Mouse (Mus musculus) erythroblast, adult 5-6 weeks (primary cell): ENCODE measurements around the gene Rabgap1l. TPM values are rescaled to one million over a fixed set of nuclear protein-coding genes. Genes with fewer than 3 reads are reported as not detected.

Source experiments
- ATAC-seq: replicated peaks from 2 replicates; pipeline ENCODE4 v1.8.0; 2016; ENCODE audit warnings: moderate number of reproducible peaks, mild to moderate bottlenecking, moderate TSS enrichment, inconsistent platforms; ENCODE audit not compliant: poor library complexity, low FRiP score, severe bottlenecking
- total RNA-seq, 2 experiments: library from RNA; stranded (forward) in 1 of 2; stranded (reverse) in 1 of 2; fragments of 150-400 nt in 1 of 2; fragments of 200-764, 138-1000 nt in 1 of 2; gene quantifications; 2 replicates each; pipeline versions ENCODE4 v1.2.3 to v1.2.4; 2015 to 2017; ENCODE audit warnings: low replicate concordance in 2 of 2

The Rabgap1l gene
- total RNA-seq (2015; ENCODE audit: low replicate concordance) = 82.3 and 161 TPM in 2 replicates
- total RNA-seq (2017; ENCODE audit: low replicate concordance) = 105 and 110 TPM in 2 replicates

DNA sequence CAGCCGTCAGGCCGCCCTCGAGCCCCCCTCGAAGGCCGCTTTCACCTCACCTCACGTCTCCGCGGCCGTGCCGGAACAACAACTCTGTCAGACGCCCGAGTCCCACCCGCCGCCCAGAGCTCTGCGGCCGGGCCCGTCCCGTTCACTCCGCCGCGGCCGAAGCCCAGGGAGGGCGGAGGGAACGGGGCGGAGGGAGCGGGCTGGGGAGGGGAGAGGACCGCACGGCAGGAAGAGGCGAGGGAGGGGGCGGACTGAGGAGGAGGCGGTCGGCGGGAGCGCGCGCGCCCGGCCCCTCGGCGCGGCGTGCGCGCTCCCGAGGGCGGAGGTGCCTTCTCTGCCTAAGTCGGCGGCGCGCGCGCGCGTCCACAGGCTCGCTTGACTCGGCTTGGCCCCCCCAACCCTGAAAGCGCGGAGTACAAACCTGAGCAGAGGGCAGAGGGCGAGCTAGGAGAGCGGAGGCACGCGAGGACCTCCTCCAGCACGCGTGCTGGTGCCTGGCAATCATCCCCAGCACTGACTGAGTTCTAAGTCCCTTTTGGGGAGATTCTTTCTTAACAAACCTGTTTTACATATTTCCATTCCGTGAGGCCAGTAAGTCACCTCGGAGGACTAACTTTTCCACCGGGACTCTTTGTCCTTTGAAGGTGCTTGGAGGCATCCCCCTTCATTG lies at the start of gene Rabgap1l:
Rabgap1l (minus strand) TSS at position 526 of the 670 bp plus-strand sequence.
- peak; percentile 76 for ATAC-seq

DNA sequence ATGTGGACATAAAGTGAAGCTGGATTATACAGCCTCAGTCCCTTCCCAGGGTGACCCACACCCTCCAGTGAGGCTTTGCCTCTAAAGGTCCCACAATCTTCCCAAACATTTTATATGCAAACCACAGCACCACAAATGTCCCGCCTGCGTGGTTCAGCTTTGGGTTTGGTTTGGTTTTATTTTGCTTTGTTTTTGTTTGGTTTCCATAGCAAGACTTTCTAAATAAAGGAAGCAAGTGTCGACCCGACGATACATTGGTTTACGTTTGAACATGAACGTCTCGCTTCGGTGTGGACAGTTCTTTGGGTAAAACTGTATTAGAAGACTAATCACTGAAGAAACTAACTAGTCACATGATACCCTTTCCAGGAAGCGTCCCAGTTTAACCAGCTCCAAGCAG lies 49.6 kb upstream of the Rabgap1l start:
- no peak for ATAC-seq

DNA sequence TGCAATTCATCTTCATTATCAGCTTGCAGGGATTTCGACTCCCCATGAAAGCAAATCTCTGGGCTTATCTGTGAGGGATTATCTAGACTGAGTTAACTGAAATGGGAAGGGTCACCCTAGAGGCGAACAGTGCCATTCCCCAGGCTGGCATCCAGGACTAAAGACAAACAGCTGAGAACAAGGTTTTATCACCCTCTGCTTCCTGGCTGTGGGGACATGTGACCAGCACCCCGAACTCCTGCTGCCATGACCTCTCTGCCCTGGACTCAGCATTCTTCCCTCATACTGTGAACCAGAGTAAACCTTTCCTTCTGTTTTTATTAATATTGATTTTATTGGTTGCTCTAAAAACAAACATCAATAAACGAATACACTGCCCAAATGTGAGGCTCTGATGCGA lies 47.6 kb upstream of the Rabgap1l start:
- ATAC-seq = no peak

DNA sequence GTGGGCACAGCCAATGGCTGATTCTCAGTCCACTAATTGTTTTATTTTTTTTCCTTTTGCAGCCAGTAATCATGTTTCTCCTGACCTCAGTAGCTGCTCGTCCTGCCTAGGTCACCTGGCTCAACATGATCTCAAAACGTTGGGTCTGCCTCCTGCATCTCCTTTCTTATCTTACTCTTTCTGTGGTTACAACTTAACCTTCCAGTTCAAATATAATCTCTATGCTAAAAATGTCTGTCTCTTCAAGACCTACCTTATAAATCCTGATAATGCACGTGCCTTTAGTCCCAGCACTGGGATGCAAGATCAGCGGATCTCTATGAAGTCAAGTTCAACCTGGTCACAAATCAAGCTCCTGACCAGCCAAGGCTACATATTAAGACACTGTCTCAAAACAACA lies 46.1 kb upstream of the Rabgap1l start:
- no peak for ATAC-seq

DNA sequence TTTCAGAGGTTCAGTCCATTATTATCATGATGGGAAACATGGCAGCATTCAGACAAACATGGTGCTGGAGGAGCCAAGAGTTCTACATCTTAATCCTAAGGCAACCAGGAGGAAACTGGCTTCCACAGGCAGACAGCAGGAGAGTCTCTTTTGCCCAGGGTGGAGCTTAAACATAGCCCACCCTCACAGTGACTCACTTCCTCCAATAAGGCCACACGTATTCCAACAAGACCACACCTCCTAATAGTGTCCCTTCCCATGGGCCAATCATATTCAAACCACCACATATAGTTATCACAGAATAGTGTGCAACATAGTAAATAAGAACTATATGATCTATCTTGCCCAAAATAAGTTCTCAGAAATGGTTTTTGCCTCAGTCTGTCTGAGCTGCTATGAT lies 41.4 kb upstream of the Rabgap1l start:
- no peak for ATAC-seq

DNA sequence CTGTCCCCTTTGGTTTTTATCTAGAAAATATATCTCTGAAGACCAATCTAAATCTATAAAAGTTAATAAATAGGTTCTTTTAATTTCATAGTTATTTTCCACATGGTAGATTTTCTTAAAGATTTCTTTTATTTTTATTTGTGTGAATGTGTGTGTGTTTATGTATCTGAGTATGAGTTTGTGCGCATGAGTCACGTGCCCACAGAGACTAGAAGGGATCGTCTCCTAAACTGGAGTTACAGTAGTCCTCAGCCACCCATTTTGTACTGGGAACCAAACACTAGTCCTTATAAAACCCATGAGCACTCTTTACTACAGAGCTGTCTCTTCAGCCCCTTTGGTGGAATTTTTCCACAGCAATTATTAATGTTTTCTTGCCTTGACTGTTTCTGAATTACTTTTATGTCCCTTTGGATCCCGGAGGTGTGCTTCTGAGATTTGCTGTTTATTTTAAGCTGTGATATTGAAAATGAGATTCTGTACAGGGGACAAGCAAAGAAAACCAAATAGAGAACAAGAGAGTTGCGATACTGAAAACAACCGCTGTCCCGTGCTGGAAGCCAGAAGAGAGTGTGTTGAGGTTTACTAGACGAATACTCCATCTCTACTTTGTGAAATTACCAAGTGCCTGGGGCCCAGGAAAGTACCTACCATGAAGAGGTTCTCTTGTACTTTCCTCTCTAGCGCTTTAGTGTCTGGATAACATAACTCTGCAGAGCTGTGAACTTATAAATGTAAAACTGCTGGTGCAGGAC lies 39.4 kb upstream of the Rabgap1l start:
- no peak for ATAC-seq

DNA sequence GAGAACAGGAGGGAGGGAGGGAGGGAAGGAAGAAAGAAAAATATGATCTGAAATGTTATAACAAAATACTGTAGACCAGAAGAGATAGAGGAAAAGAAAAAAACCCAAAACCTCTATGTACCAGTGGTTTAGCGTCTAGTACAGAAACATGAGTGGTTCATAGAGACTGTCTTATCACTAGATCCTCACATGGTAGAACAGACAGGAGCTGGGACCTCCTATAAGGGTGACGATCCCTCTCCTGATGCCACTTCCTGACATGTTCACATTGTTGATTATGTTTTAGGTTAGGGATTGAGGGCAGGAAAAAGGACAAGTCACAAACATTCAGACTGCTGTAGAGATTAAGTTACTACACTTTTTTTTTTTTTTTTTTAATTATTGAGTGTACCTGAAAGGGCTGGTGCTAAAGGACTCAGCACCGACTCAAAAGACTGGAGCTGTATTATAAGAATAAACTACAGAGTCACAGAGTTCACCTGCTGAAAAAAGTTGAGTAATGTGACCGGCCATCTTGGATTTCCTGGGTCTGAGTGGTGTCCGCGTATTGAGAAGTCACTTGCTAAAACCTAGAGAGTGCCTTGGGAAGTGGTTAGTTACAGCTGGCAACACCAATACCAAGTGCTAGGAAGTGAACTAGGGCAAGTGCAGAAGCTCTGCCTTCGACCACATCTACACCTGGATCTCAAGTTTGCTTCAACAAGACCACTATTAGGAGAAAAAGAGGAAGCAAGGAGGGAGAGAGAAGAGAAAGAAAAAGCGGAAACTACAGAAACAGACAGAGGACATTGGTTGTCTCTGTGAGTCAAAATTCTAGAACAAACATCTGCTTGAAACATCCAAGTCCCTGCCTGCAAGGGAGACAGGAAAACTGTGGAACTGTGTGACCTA lies 37.8 kb upstream of the Rabgap1l start:
- peak; percentile 29; the same call in 1 of the 2 replicates for ATAC-seq

DNA sequence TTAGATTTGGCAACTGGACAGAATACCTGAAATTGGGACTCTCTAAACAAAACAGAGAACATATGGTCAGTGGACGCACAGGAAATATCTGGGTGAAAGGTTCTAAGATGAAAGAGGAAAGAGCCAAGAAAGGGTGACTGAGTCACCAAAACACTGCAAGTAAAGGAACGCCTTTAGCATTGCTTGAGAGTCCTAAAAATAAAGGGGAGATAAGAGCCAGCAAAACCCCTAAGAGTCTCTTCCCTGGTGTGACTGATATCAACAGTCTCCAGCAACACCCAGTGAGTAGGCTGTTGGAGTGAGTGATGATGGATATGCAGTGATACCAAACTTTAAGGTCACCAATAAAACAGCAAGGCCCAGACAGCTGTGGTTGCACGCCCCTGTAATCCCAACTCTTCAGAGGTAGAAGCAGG lies 32.4 kb upstream of the Rabgap1l start:
- ATAC-seq = peak; percentile 95

DNA sequence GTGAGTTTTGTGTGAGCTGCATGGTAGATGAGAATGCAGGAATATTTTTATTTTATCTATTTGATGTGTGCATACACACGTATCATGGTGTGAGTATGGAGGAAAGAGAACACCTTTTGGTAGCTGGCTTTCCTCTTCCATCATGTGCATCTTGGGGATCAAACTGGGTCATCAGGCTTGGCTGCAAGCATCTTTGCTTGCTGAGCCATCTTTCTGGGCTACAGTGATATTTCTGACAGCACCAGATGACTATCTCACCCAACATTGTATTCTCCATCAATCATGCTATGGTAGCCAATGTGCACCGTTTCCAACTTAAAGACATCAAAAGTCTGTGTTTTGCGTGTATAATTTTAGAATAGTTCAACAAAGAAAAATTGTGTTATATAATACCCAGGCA lies 30.6 kb upstream of the Rabgap1l start:
- ATAC-seq = no peak

DNA sequence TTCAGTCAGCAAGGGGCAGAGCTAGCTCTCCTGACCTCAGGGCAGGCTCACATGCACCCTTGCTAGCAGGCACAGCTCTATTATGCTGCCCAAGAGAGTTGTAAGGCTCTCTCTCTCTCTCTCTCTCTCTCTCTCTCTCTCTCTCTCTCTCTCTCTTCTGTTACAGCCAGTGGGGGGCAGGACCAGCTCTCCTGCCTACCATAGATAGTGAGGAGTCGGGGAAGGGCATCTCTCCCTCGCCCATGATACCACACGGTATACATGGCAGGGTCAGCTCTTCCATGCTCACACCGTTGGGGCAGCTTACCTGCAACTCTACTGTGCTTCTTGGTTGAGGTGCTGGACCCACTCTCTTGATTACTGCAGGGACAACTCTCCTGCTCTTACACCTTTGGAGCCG lies 21.2 kb upstream of the Rabgap1l start:
- ATAC-seq = no peak

DNA sequence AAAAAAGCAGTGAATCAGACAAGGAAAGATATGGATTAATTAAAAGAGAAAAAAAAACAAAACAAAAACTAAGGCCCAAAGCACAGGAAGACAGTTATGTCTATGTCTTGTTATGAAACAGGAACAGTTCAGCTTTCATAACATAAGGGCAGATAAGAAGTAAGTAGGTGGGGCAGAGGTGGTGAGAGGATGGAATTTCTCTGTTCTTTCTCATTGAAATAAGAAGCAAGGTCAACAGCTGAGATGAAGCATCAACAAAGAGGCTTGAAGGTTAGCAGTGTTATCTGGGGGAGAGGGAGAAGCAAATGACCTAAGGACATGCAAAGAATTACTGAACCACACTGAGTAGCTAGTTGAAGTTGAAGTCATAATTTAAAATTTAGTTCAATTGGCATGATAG lies 19.4 kb upstream of the Rabgap1l start:
- ATAC-seq = no peak

DNA sequence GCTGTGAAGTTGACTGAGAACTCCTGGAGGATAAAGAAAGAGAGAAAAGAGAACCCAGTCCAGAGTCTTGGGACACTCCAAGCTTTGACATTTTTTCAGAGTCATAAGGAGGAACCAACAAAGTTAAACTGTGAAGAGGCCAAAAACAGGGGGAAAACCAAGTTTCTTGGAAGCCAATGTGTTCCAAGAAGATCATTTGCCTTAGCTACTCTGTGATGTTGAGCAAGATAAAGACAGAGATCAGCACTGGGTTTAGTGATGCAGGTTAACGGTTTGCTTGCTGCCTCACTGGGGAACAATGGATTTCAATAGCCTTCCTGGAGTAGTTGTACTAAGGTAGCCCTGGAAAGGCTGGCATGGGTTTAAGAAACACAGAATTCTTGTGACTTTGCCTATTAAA lies 18.9 kb upstream of the Rabgap1l start:
- no peak for ATAC-seq

DNA sequence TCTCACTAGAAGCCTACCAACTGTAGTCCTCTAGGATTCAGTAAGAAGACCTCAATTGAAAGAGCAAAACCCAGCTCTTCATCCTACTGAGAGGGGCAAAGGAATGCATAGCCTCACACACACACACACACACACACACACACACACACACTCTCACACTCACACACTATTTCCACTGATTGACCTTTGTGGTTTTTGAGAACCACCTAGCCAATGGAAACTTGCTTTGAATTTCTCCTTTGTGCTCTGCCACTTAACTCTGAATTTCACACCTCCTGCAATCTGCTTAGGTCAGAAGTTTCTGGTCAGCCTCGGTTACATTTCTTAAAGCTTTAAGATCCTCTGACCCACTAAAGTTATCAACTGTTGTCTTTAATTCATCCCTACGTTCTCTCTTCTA lies 12.3 kb upstream of the Rabgap1l start:
- no peak for ATAC-seq

DNA sequence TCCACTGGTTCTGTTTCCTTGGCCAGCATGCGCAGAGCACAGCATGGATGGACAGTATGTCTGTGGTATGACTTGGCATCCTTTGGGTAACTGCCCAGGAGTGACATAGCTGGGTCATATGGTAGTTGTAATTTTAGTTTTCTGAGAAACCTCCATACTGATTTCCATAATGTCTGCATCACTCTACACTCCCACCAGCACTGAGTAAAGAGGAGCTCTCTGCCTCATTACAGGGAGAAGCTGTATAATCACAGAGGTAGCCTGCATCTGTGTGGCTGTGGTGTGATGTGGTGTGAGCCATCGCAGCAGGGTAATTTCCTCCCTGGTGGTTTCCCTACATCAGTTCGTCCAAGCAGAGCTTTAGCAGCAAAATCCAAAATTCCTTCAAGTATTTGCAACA lies 7.0 kb upstream of the Rabgap1l start:
- no peak for ATAC-seq

DNA sequence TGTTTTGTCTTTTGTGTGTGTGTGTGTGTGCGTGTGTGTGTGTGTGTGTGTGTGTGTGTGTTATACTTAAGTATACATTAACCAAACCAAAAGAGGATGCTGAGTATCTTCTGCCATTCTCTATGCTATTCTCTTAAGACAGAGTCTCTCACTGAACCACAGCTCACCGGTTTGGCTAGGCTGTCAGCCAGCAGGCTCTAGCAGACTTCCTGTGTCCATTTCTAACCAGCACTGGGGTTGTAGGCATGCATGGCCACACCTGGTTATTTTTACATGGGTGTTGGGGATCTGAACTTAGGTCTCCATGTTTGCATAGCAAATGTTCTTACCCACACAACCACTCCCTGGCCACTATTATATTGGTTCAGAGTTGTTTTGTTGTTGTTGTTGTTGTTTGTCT lies 2.0 kb upstream of the Rabgap1l start:
- ATAC-seq = no peak

DNA sequence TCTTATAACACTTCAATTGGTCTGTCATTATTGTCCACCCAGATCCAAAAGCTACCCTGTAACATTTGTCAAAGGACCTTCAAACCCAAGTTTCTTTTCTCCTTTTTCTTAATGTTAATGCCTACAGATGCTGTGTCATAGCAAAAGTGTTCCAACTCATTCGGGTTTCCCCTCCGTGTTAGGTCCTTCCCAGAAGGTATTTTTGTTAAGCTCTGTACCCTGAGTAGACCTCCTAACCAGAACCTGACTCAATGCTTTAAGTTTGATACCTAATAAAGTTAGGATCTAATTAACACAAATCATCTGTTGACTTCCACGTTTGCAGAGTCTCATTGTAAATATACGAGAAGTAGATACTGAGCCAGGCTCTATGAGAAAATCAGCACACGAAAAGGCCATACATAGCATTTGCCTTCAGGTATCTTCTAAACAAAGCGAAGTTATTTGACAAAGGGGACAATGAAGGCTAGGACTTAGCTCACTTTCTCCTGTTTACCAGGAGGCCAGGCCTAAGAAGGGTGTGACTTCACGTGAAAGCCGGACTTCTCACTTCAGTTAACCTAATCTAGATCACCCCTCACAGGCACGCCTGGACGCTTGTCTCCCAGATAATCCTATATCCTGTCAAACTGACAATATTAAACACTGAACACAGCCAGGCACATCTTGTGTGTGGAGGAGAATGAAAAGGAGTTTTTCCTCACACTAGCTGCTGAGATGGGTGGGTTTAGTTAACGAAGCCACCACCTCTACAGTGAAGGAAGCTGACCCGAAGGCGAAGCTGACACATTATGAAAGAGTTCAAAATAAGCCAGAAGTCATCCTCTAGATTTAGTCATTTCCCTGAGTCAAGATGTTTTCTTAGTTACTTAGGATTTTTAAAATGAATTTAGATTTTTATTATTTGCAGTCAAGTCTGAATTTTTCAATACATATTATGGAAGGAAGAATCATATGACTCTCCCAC lies 1.1 kb upstream of the Rabgap1l start:
- peak; percentile 70 for ATAC-seq

DNA sequence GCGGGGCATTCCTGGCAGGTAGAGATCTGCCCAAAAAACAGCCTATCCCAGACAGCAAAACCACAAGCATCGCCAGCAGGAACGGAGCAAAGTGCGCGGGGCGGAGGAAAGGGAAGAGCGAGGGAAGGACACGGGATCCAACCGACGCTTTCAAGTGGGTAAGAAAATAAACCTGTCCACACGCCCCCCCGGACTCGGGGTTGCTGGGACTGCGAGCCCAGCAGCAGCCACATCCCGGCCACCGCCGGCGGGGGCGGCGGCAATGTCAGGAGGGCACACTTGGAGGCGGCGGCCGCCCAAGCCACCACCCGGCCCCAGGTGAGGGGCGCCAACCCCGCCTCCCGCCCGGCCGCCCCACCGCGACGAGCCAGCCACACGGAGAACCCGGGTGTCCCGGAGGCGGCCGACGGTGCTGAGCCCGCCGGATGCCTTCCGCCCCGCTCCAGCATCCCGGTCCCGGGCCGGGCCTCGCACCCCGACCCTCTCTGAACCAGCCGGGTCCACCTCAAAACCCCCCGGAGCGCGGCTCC lies 790 bp downstream of the Rabgap1l start:
- peak; percentile 20 for ATAC-seq

DNA sequence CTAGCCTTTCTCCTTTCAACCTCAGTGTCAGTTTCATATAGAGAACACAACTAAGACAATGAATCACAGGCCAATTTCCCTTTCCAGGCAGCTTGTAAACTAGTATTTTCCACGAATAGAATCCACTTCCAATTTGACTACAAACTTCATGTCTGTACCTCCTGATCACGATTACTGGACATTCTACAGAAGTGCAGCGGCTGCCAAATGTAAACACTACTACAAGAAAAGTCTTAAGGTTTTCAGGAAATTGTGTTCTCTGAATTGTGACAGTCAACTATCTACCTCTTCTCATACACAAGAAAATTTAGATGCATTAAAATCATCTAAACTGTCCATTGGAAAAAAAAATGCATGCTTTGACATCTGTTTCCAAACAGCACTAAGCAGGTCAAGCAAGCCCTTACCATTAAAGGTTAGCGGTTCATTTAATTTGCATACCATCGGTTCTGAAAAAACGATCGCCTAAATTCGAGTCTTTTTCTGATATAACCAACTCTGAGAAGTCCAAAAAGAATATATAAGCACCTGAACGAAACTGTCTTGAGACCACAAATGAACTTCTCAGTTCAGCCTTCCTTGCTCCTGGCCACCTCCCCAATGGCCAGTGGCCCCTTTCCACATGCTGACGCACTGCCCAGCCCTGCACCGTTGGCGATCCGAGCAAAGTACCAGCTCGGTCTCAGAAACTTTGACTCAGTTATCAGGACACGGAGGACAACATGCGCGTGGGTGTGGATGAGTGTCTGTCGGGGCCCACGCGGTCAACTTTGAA lies 1.4 kb downstream of the Rabgap1l start:
- ATAC-seq = peak; percentile 59
